9 mouse cellular contexts compared by ENCODE assay signal in genomic region chr2:26663551-26663950, GRCm38 (mm10). TPM values are rescaled to one million over a fixed set of nuclear protein-coding genes. Genes with fewer than 3 reads are reported as not detected.
DNase-seq lines count a peak whose midpoint lies in the region; ATAC-seq and TF ChIP-seq lines count a peak whose summit lies in the region.
"Not testable (repeated sequence)": the region's sequence is repeated elsewhere in the genome, so short reads cannot be mapped to it uniquely, and the experiment has no call there.
"Had no signal": no experiment of that assay in that cellular context is flagged by ENCODE, and none has a peak within 500 bp of the region (broad histone marks: within the 10 kb centered on the region; RNA-seq: fewer than 3 reads in every experiment).

No protein-coding gene starts in this region.

- peaks cover 13% of the 10 kb centered on the region for H3K27me3 ChIP-seq in E14TG2a.4 (ENCODE audit: insufficient read depth, low read length)
- H3K27me3 ChIP-seq in embryonic facial prominence, embryonic 14.5 days (replicated peaks; ENCODE audit: control insufficient read depth, insufficient read depth, low read length); lung, embryonic 16.5 days (ENCODE audit: control insufficient read depth, insufficient read depth, low read depth, low read length): not testable (repeated sequence)

- intact Hi-C loops in heart, postnatal 10 days (cut with DNase I) = not testable (repeated sequence)

- 83% methylated on average over 1 of the region's 1 CpGs for WGBS in embryonic facial prominence, embryonic 14.5 days
- WGBS in lung, embryonic 16.5 days = 63% methylated on average over 1 of the region's 1 CpGs

- not testable (repeated sequence) for ATAC-seq in embryonic facial prominence, embryonic 14.5 days (ENCODE audit: low read depth)
- ATAC-seq in lung, embryonic 16.5 days (ENCODE audit: low read depth) = peak; percentile 26; the same call in 1 of the 2 replicates

- H3K4me3 ChIP-seq in E14TG2a.4 (replicated peaks; ENCODE audit: low read length); embryonic facial prominence, embryonic 14.5 days (ENCODE audit: low read depth, low read length); lung, embryonic 16.5 days (ENCODE audit: low read length): not testable (repeated sequence)

- not testable (repeated sequence) for H3K9me3 ChIP-seq in E14TG2a.4 (ENCODE audit: low read length); embryonic facial prominence, embryonic 14.5 days (ENCODE audit: control insufficient read depth, low read length); lung, embryonic 16.5 days (ENCODE audit: control insufficient read depth, low read length)

- not testable (repeated sequence) for H3K36me3 ChIP-seq in E14TG2a.4 (ENCODE audit: insufficient read depth, low read length); embryonic facial prominence, embryonic 14.5 days (ENCODE audit: control insufficient read depth, insufficient read depth, low read length); lung, embryonic 16.5 days (ENCODE audit: control insufficient read depth, insufficient read depth, low read length)

- peak; percentile 82 for TF ChIP-seq CTCF in E14TG2a.4 (conservative IDR thresholded peaks at IDR 0.05; ENCODE audit: low read length)

- H3K4me1 ChIP-seq in E14TG2a.4 (replicated peaks; ENCODE audit: low read depth, low read length) = peaks cover 11% of the 10 kb centered on the region
- H3K4me1 ChIP-seq in embryonic facial prominence, embryonic 14.5 days (ENCODE audit: control insufficient read depth, insufficient read depth, low read length); lung, embryonic 16.5 days (replicated peaks; ENCODE audit: control insufficient read depth, insufficient read depth, low read length): not testable (repeated sequence)

- not testable (repeated sequence) for H3K9ac ChIP-seq in embryonic facial prominence, embryonic 14.5 days (ENCODE audit: low read depth, low read length); lung, embryonic 16.5 days (ENCODE audit: low read length)

- peak; percentile 60 to 71 for DNase-seq in adrenal gland, postnatal 36 days
- peak; percentile 16 for DNase-seq in embryonic facial prominence, embryonic 14.5 days (ENCODE audit: low spot score)
- peak; percentile 32 to 71 for DNase-seq in heart, postnatal 10 days
- DNase-seq in kidney, postnatal 36 days = peak; percentile 52 to 81
- peak; percentile 61 for DNase-seq in ovary, postnatal 14 days (ENCODE audit: low spot score)
- peak; percentile 77 for DNase-seq in thymus, postnatal 14 days

- H3K4me2 ChIP-seq in embryonic facial prominence, embryonic 14.5 days (ENCODE audit: low read depth, low read length); lung, embryonic 16.5 days (ENCODE audit: low read depth, low read length): not testable (repeated sequence)

- not testable (repeated sequence) for H3K27ac ChIP-seq in embryonic facial prominence, embryonic 14.5 days (replicated peaks; ENCODE audit: low read depth, low read length); lung, embryonic 16.5 days (ENCODE audit: low read length)

RNA-seq across cellular contexts. Expression of gene Lcn4, which starts 7.5 kb away (rescaled TPM):
- total RNA-seq in adrenal gland, postnatal 36 days (2021) = not detected
- not detected in 2 replicates for polyA plus RNA-seq in embryonic facial prominence, embryonic 14.5 days (2014; fragmentation: Nextera tagmentation; extraction: Ambion mirVana)
- total RNA-seq in heart, postnatal 10 days (2021) = not detected
- polyA plus RNA-seq in lung, embryonic 16.5 days (2015; fragmentation: Nextera tagmentation; extraction: Ambion mirVana) = not detected in 2 replicates
- total RNA-seq: layer of hippocampus, adult 8-10 months had no signal

RNA-seq across cellular contexts. Expression of gene Fam69b, which starts 35.3 kb away (rescaled TPM):
- total RNA-seq in adrenal gland, postnatal 36 days (2021) = 1 to 10 TPM; 5.8 to 8.8 TPM
- polyA plus RNA-seq in embryonic facial prominence, embryonic 14.5 days (2014; fragmentation: Nextera tagmentation; extraction: Ambion mirVana) = 31.1 and 40.1 TPM in 2 replicates
- 10 to 100 TPM; 13.8 to 16.8 TPM for total RNA-seq in heart, postnatal 10 days (2021)
- 16.5 and 17.1 TPM in 2 replicates for polyA plus RNA-seq in lung, embryonic 16.5 days (2015; fragmentation: Nextera tagmentation; extraction: Ambion mirVana)

RNA-seq across cellular contexts. Expression of gene Agpat2, which starts 59.3 kb away (rescaled TPM):
- 100 to 1,000 TPM; 301 to 364 TPM for total RNA-seq in adrenal gland, postnatal 36 days (2021)
- polyA plus RNA-seq in embryonic facial prominence, embryonic 14.5 days (2014; fragmentation: Nextera tagmentation; extraction: Ambion mirVana) = 25.1 and 26.7 TPM in 2 replicates
- total RNA-seq in heart, postnatal 10 days (2021) = 10 to 100 TPM; 53.3 to 78.7 TPM
- 43.0 and 44.8 TPM in 2 replicates for polyA plus RNA-seq in lung, embryonic 16.5 days (2015; fragmentation: Nextera tagmentation; extraction: Ambion mirVana)

Comparison
In these comparisons a context has a peak if more than half of its experiments do, and no peak if none do; other contexts are left out.
1. DNase-seq: peak in every context shown above with its lines; median percentile 77 in thymus, postnatal 14 days; 66 in kidney, postnatal 36 days; 66 in adrenal gland, postnatal 36 days; 61 in ovary, postnatal 14 days; 52 in heart, postnatal 10 days; 16 in embryonic facial prominence, embryonic 14.5 days.